Mouse (Mus musculus) neutrophil, adult 59 days (primary cell): ENCODE measurements around the gene Shank1. TPM values are rescaled to one million over a fixed set of nuclear protein-coding genes. Genes with fewer than 3 reads are reported as not detected.

Source experiments
- total RNA-seq, 2 experiments: library from RNA; stranded (reverse); gene quantifications; 1 replicate in 1 of 2; 2 replicates in 1 of 2; pipeline ENCODE4 v1.2.4; 2023

The Shank1 gene
- under 1 TPM; 0.40 to 0.57 TPM for total RNA-seq

DNA sequence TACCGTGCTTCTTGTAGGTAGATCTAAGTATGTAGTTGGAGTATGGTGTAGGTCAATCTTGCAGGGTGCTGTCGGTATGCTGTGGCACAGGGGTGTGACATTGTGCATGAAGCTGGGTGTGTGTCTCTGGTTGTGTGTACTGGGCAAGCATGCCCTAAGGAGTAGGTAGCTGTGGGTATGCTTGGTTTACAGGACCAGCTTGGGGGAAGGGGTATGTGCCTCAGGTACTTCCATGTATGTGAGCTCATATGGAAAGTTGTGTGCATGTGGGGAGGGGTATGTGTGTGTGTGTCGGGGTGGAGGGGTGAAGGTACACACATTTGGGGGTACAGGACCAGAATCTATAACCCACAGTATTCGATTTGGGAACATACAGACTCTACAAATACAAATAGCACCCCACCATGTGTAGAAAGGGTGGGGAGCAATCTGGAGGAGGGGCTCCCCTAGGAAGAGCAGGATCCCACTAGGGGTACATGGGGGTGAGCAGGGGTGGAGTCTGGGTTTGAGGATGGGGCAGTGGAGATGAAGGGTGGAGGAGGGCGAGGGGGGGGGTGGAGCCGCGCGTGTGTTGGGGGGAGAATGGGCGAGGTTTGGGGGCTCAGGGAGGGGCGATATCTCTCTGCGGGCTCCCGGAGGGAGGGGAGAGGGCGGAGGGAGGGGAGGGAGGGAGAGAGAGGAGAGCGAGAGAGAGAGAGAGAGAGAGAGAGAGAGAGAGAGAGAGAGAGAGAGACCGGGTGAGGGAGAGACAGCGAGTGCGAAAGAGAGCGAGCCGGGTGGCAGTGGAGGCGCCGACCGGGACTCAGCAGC is at the start of gene Shank1:
TSS of gene Shank1 (plus strand) at position 779 of the 810 bp plus-strand sequence.

DNA sequence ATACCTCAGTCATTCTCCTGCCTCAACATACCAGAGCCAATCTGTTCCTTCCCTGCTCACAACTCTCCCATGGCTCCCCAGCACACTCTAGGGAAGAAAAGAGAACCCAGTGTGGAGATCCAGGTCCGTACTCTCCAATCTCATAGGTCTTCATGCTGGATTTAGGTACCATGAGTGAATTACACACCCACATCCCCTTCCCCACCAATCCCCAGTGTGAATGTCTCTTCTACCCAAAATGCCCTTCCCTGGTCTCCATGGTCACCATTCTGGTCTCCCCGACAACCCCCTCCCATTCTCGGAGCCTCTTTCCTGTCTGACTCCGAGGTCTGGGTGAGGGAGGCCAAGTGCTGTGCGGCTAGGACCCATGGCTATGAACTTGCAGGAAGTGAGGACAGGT is 48.9 kb upstream of the Shank1 start, which contains the start of gene Gm15517:
TSS of gene Gm15517 (plus strand) at position 301 of the 400 bp plus-strand sequence.

DNA sequence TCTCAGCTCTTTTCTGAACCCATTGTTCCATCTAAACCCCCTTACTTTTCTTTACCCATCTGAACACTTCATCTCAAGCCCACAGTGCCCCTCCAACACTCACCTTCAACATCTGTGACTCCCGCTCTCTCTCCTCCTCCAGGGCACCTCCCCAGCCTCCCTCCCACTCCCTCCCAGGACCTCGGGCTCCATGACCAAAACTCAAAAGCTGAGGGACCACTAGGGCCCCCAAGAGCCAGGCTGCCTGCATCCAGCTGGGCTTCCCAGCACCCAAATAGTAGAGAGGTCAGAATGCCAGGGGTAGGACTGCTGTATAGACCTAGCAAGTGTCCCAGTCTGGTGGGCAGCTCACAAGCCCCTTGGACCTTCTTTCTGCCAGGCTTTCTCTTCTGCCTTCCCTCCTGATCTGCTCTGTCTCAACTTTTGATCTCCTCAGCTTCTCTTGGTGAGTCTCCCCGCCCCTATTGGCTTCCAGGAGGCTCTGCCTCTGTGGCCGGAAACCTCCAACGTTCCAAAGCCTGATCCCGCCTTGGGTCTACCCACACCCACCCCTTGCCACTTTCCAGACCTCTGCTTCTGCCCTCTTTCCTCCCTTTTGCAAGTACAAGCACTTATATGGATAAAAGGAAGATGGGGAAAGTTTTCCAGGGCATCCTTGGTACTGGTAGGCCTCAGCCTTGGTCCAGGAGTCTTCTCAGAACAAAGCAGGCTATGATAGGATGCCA is 3.4 kb upstream of the Shank1 start, which contains the start of gene Clec11a:
TSS of gene Clec11a (minus strand) at position 387 of the 725 bp plus-strand sequence.

DNA sequence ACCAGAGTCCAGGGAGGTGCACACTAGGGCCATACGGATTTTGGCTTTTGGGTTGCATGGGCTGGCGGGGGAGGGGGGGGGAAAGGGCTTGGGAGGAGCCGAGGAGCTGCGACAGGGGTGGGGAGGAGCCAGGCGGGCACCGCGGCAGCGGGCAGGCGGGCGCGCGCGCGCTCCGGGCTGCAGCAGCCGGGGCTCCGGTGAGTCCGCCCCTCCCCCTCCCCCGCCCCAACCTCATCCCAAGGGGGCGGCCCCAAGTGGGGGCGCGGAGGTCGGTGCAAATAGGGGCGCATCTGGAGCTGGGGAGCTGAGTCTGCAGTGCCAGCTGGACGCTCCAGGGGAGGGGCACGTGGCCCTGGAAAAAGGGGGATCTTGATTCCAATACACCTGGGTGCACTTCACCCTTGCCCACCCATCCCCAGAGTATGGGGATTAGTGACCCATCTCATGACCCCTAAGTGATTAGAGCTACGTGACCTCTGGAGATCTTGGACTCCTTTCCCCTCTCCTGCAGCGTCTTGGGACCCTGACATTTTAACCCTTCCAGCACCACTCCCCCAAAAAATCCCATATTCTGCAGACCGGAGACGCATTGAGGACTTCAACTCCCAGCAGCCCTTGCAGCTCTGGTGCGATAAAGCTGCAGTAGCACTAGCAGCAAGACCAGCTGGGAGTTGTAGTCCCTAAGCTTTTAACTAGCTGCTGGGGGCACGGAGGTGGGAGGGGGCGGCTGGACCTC is 74.1 kb downstream of the Shank1 start, which contains the start of gene Syt3:
TSS of gene Syt3 (plus strand) at position 123 of the 736 bp plus-strand sequence.

DNA sequence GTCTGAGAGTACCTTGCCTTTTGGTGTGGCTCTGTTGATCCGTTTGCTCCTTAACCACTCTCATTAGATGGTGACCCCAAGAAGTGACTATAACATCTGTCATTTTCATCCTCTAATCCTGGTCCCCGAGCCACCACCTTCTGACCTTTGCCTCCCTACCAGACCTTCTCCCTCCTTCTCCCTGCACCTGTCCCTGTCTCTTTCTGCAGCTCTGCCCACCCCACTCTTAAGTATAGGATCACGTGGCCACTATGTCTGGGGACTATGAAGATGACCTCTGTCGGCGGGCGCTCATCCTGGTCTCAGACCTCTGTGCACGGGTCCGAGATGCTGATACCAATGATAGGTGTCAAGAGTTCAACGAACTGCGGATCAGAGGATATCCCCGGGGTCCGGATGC is 75.7 kb downstream of the Shank1 start, which contains the start of gene 1700008O03Rik:
TSS of gene 1700008O03Rik (minus strand) at position 101 of the 400 bp plus-strand sequence.

Other genes starting within 250 kb of the Shank1 start
- not detected for gene Klk1b21, start 207.9 kb upstream of the Shank1 start, total RNA-seq
- gene Klk1b22, start 197.6 kb upstream of the Shank1 start, total RNA-seq, result not detected
- not detected for gene Klk1b16, start 173.5 kb upstream of the Shank1 start, total RNA-seq
- not detected for gene Klk1b24, start 122.0 kb upstream of the Shank1 start, total RNA-seq
- gene Klk1b3, start 112.1 kb upstream of the Shank1 start, total RNA-seq, result not detected
- not detected for gene Klk1b4, start 102.8 kb upstream of the Shank1 start, total RNA-seq
- not detected for gene Klk1b5, start 94.3 kb upstream of the Shank1 start, total RNA-seq
- gene Klk1, start 84.9 kb upstream of the Shank1 start, total RNA-seq, result not detected
- not detected for gene Gm36864, start 74.1 kb upstream of the Shank1 start, total RNA-seq
- 1 to 10 TPM in 1 of 2 experiments, under 1 TPM in 1; 0.49 to 1.6 TPM for gene 1700028J19Rik, start 63.6 kb upstream of the Shank1 start, total RNA-seq
- gene 2410002F23Rik, start 63.5 kb upstream of the Shank1 start, total RNA-seq, result 10 to 100 TPM; 27.8 to 34.7 TPM
- not detected for gene Acp4, start 52.9 kb upstream of the Shank1 start, total RNA-seq
- gene Gm15517, start 48.8 kb upstream of the Shank1 start, total RNA-seq, result not detected
- 1 to 10 TPM in 1 of 2 experiments, under 1 TPM in 1; 0.42 to 1.1 TPM for gene Clec11a, start 3.4 kb upstream of the Shank1 start, total RNA-seq
- under 1 TPM in 1 of 2 experiments, not detected in 1; 0.36 TPM for gene Syt3, start 73.8 kb downstream of the Shank1 start, total RNA-seq
- gene 1700008O03Rik, start 75.6 kb downstream of the Shank1 start, total RNA-seq, result under 1 TPM in 1 of 2 experiments, not detected in 1; 0.16 TPM
- not detected for gene Lrrc4b, start 118.8 kb downstream of the Shank1 start, total RNA-seq
- not detected for gene Aspdh, start 155.1 kb downstream of the Shank1 start, total RNA-seq
- 10 to 100 TPM; 29.3 to 40.6 TPM for gene Josd2, start 157.7 kb downstream of the Shank1 start, total RNA-seq
- gene Emc10, start 186.3 kb downstream of the Shank1 start, total RNA-seq, result 10 to 100 TPM; 26.0 to 27.0 TPM
- 1 to 10 TPM in 1 of 2 experiments, under 1 TPM in 1; 0.90 to 2.7 TPM for gene Fam71e1, start 186.3 kb downstream of the Shank1 start, total RNA-seq
- under 1 TPM; 0.13 to 0.46 TPM for gene Mybpc2, start 214.4 kb downstream of the Shank1 start, total RNA-seq
- 10 to 100 TPM in 1 of 2 experiments, 1 to 10 TPM in 1; 4.6 to 14.6 TPM for gene Spib, start 221.8 kb downstream of the Shank1 start, total RNA-seq
- gene Pold1, start 238.6 kb downstream of the Shank1 start, total RNA-seq, result 10 to 100 TPM; 46.1 to 62.2 TPM
- gene Nr1h2, start 243.7 kb downstream of the Shank1 start, total RNA-seq, result 100 to 1,000 TPM; 311 to 353 TPM